Comparison of ENCODE assay signal across 11 mouse cellular contexts in the genomic region with DNA sequence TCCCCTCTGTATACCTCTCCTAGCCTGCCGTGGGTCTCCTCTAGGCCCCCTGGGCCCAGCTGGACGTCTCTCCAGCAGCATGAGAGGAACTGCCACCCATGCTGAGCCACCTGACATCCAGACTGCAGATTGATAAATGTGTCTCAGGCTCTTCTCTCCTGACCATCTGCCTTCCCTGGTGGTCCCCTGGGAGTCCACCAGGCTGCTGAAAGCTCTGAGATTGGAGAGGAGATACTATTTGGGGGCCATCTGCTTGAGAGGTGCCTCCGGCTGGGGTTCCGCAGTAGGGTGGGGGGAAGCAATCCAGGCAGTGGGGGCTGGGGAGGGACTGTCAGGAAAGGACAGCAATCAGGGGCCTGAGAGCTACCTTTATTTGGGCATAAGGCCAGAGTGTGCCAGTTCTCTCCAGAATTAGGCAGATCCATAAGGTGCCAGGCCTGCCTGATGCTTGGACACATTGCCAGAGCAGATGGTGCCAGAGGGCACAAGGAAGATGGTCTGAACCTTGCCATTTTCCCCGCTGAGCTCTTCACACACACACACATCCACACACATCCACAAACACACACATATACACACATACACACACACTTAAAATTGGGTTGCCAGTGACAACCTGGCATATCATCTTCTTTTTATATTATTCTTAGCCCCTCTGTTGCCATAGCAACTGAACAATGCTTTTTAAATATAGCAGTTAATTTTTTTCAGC.
DNase-seq lines count a peak whose midpoint lies in the region; ATAC-seq and TF ChIP-seq lines count a peak whose summit lies in the region.
"Had no signal": no experiment of that assay in that cellular context is flagged by ENCODE, and none has a peak within 500 bp of the region (broad histone marks: within the 10 kb centered on the region; RNA-seq: fewer than 3 reads in every experiment).

No protein-coding gene starts in this region.

- H3K4me3 ChIP-seq in intestine, embryonic 14.5 days (ENCODE audit: low read depth, low read length) = no peak overlapping the region
- H3K4me3 ChIP-seq in intestine, postnatal 0 days (ENCODE audit: low read depth, low read length) = no peak overlapping the region
- H3K4me3 ChIP-seq in hindbrain, embryonic 14.5 days (replicated peaks; ENCODE audit: low read length) = no peak overlapping the region
- no peak overlapping the region for H3K4me3 ChIP-seq in midbrain, embryonic 15.5 days
- H3K4me3 ChIP-seq in thymus, adult 2 months (ENCODE audit: control insufficient read depth, insufficient read depth, low read length) = no peak overlapping the region
- H3K4me3 ChIP-seq: liver, embryonic 15.5 days had no signal

- no peaks in the 10 kb centered on the region for H3K36me3 ChIP-seq in intestine, embryonic 14.5 days (ENCODE audit: control insufficient read depth, insufficient read depth, low read length)
- no peaks in the 10 kb centered on the region for H3K36me3 ChIP-seq in intestine, postnatal 0 days (ENCODE audit: control insufficient read depth, insufficient read depth)
- no peaks in the 10 kb centered on the region for H3K36me3 ChIP-seq in hindbrain, embryonic 14.5 days (replicated peaks; ENCODE audit: control insufficient read depth, insufficient read depth)
- no peaks in the 10 kb centered on the region for H3K36me3 ChIP-seq in midbrain, embryonic 15.5 days (replicated peaks)
- no peaks in the 10 kb centered on the region for H3K36me3 ChIP-seq in thymus, adult 2 months (ENCODE audit: control insufficient read depth, insufficient read depth, low read length)
- H3K36me3 ChIP-seq: liver, embryonic 15.5 days had no signal

- 51% methylated on average over 5 of the region's 5 CpGs for WGBS in intestine, embryonic 14.5 days
- WGBS in intestine, postnatal 0 days = 71% methylated on average over 5 of the region's 5 CpGs
- WGBS in hindbrain, embryonic 14.5 days = 29% methylated on average over 5 of the region's 5 CpGs
- WGBS in midbrain, embryonic 15.5 days = 50% methylated on average over 5 of the region's 5 CpGs
- WGBS in thymus, adult 2 months = 84% methylated on average over 5 of the region's 5 CpGs

- ATAC-seq in intestine, embryonic 14.5 days (replicated peaks; ENCODE audit: low FRiP score, low TSS enrichment, low read depth) = 0 out of 2 replicates have a peak, but pooled peaks have one; percentile 15
- no peak for ATAC-seq in intestine, postnatal 0 days
- peak; percentile 44 for ATAC-seq in hindbrain, embryonic 14.5 days (ENCODE audit: low FRiP score)
- ATAC-seq in midbrain, embryonic 15.5 days (replicated peaks) = peak; percentile 62

- H3K4me1 ChIP-seq in intestine, embryonic 14.5 days (replicated peaks; ENCODE audit: control insufficient read depth, insufficient read depth, low read length) = no peaks in the 10 kb centered on the region
- no peaks in the 10 kb centered on the region for H3K4me1 ChIP-seq in intestine, postnatal 0 days (replicated peaks; ENCODE audit: control insufficient read depth, insufficient read depth, low read length)
- H3K4me1 ChIP-seq in hindbrain, embryonic 14.5 days (replicated peaks; ENCODE audit: control insufficient read depth, insufficient read depth, low read length) = peaks cover 20% of the 10 kb centered on the region
- peaks cover 19% of the 10 kb centered on the region for H3K4me1 ChIP-seq in midbrain, embryonic 15.5 days
- peaks cover 33% of the 10 kb centered on the region for H3K4me1 ChIP-seq in thymus, adult 2 months (replicated peaks; ENCODE audit: control insufficient read depth, insufficient read depth, low read length)
- H3K4me1 ChIP-seq: liver, embryonic 15.5 days had no signal

- no peak overlapping the region for H3K27ac ChIP-seq in intestine, embryonic 14.5 days (ENCODE audit: low read depth)
- H3K27ac ChIP-seq in intestine, postnatal 0 days (ENCODE audit: low read depth, low read length) = no peak overlapping the region
- peak overlapping the region; percentile 48 for H3K27ac ChIP-seq in hindbrain, embryonic 14.5 days
- H3K27ac ChIP-seq in midbrain, embryonic 15.5 days = peak overlapping the region; percentile 72
- no peak overlapping the region for H3K27ac ChIP-seq in thymus, adult 2 months (ENCODE audit: control insufficient read depth, insufficient read depth, low read length)
- H3K27ac ChIP-seq: kidney, postnatal 0 days; liver, embryonic 15.5 days had no signal

- TF ChIP-seq CTCF in intestine, postnatal 0 days (IDR thresholded peaks at IDR 0.05; ENCODE audit: low read depth) = no peak
- no peak for TF ChIP-seq CTCF in thymus, adult 2 months (IDR thresholded peaks at IDR 0.05; ENCODE audit: borderline replicate concordance, control insufficient read depth, extremely low read depth, insufficient read depth, low read length, poor library complexity)

- no peak overlapping the region for H3K9ac ChIP-seq in intestine, embryonic 14.5 days (ENCODE audit: low read length)
- H3K9ac ChIP-seq in intestine, postnatal 0 days (ENCODE audit: low read depth, low read length) = no peak overlapping the region
- no peak overlapping the region for H3K9ac ChIP-seq in hindbrain, embryonic 14.5 days
- no peak overlapping the region for H3K9ac ChIP-seq in midbrain, embryonic 15.5 days
- H3K9ac ChIP-seq: liver, embryonic 15.5 days had no signal

- H3K27me3 ChIP-seq in intestine, embryonic 14.5 days (replicated peaks; ENCODE audit: control insufficient read depth, insufficient read depth, low read length) = no peaks in the 10 kb centered on the region
- no peaks in the 10 kb centered on the region for H3K27me3 ChIP-seq in intestine, postnatal 0 days (replicated peaks; ENCODE audit: control insufficient read depth, insufficient read depth, low read length)
- H3K27me3 ChIP-seq in hindbrain, embryonic 14.5 days (ENCODE audit: control insufficient read depth, insufficient read depth, low read length) = no peaks in the 10 kb centered on the region
- H3K27me3 ChIP-seq in midbrain, embryonic 15.5 days (replicated peaks) = no peaks in the 10 kb centered on the region
- no peaks in the 10 kb centered on the region for H3K27me3 ChIP-seq in thymus, adult 2 months (ENCODE audit: control insufficient read depth, insufficient read depth, low read length)
- H3K27me3 ChIP-seq: liver, embryonic 15.5 days had no signal

- TF ChIP-seq POLR2A in thymus, adult 2 months (IDR thresholded peaks at IDR 0.05; ENCODE audit: control insufficient read depth, extremely low read depth, insufficient read depth, low read length, poor library complexity) = no peak

- no peak overlapping the region for H3K4me2 ChIP-seq in intestine, embryonic 14.5 days (ENCODE audit: low read length)
- H3K4me2 ChIP-seq in intestine, postnatal 0 days (replicated peaks; ENCODE audit: low read depth) = no peak overlapping the region
- no peak overlapping the region for H3K4me2 ChIP-seq in hindbrain, embryonic 14.5 days (replicated peaks)
- no peak overlapping the region for H3K4me2 ChIP-seq in midbrain, embryonic 15.5 days
- H3K4me2 ChIP-seq: liver, embryonic 15.5 days had no signal

- DNase-seq in intestine, embryonic 14.5 days (ENCODE audit: low spot score) = no peak
- peak; percentile 86 to 89 for DNase-seq in cerebellum, adult 18-20 months
- DNase-seq in hindbrain, embryonic 14.5 days (ENCODE audit: low spot score) = peak; percentile 63
- DNase-seq in thymus, adult 2 months = no peak
- no peak for DNase-seq in adrenal gland, postnatal 25 days
- DNase-seq in T-cell, adult 2 months (ENCODE audit: low spot score) = no peak
- DNase-seq: B cell, adult 2 months had no signal

- H3K9me3 ChIP-seq in intestine, embryonic 14.5 days (ENCODE audit: control insufficient read depth, low read length) = no peaks in the 10 kb centered on the region
- no peaks in the 10 kb centered on the region for H3K9me3 ChIP-seq in intestine, postnatal 0 days (ENCODE audit: control insufficient read depth)
- H3K9me3 ChIP-seq in hindbrain, embryonic 14.5 days (ENCODE audit: control insufficient read depth, low read length) = no peaks in the 10 kb centered on the region
- no peaks in the 10 kb centered on the region for H3K9me3 ChIP-seq in midbrain, embryonic 15.5 days
- H3K9me3 ChIP-seq: liver, embryonic 15.5 days had no signal

Comparison
In these comparisons a context has a peak if more than half of its experiments do, and no peak if none do; other contexts are left out.
1. DNase-seq: peak in cerebellum, adult 18-20 months (2 of 2) and hindbrain, embryonic 14.5 days (single experiment); none in intestine, embryonic 14.5 days (single experiment), thymus, adult 2 months (single experiment), adrenal gland, postnatal 25 days (single experiment) and T-cell, adult 2 months (single experiment).
2. H3K27ac ChIP-seq: peak in hindbrain, embryonic 14.5 days (single experiment) and midbrain, embryonic 15.5 days (single experiment); none in intestine, embryonic 14.5 days (single experiment), intestine, postnatal 0 days (single experiment) and thymus, adult 2 months (single experiment).